Mouse (Mus musculus): ENCODE data around the gene Slit3. TPM values are rescaled to one million over a fixed set of nuclear protein-coding genes. Genes with fewer than 3 reads are reported as not detected.

Gene Slit3
- total and polyA plus RNA-seq, 2 experiments from 2014 or later: 5.6 to 15.0 TPM

DNA sequence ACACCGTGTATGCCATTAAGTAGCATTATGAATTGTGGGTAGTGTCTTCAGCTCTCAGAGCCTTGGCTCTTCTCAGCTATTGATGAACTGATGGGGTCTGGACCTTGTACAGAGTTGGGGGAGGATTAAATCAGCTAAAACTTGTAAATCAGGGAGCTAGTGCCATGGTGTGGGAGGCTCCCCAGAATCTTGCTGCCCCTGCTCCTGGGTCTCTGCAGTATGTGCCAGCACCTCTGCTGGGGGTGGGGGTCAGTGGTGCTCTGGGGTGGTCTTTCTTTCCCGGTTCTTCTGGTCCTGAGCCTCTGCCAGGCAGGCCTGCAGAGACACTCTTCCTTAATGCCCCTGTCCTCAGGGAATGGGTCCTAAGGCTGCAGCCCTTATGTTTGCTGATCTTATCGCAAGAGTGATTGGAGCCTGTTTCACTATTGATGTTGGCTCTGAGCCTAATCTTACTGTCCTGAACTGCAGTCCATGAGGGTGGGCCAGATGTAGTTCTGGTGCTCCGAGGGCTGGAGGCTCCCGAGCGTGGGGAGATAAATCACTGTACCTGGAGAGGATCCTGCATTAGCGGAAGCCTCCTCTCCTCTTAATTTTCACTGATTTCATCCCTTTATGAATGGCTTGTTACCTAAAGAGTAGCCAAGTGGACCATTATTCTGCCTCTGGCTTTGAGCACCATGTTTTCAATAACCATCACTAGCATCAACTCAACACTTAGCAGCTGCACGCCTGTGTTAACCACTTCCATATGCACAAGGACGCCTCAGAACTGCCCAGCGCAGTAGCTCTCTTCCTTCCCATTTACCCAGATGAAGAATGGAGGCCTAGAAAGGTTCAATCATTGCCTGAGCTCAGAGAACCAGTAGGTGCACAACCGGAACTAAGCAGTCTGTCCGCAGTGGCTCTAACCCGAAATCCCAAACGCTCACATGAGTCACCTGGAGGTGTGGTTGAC lies 90.0 kb downstream of the Slit3 start:
- Histone ChIP-seq H3K9ac (no peak overlapping the region), H3K36me3 (ENCODE audit: insufficient read depth) (no peaks in the 10 kb centered on the region), H3K4me2 (ENCODE audit: low read depth) (no peak overlapping the region), H3K9me3 (ENCODE audit: low read length) (no peaks in the 10 kb centered on the region), H3K4me3 (ENCODE audit: low read depth, low read length) (no peak overlapping the region), H3K4me1 (ENCODE audit: insufficient read depth) (no peaks in the 10 kb centered on the region), H3K27ac (ENCODE audit: low read depth, low read length) (no peak overlapping the region), H3K27me3 (ENCODE audit: insufficient read depth, low read length) (no peaks in the 10 kb centered on the region)
- DNase-seq: no peak
- TF ChIP-seq CTCF (IDR thresholded peaks at IDR 0.05; ENCODE audit: low read depth): no peak
- WGBS: 87% methylated on average over 14 of the region's 14 CpGs
- no peak for ATAC-seq

DNA sequence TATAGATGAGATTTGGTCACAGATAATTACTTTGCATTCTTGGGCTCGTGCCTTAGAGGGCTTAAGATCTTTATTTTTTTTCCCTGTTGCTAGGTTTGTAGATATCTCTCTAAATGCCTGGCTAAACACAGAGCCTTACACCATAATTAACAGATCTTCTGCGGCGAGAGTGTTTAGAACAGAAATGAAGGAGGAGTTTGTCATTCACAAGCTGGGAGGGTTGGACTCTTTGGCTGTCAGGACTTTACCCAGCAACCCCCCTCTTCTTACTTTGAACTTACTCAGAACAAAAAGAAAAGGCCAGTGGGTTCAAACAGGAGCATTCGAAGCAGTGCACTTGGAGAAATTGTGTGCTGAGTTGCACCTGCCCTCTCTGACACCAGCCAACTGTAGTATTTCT lies 103.0 kb downstream of the Slit3 start:
- no peak overlapping the region for H3K9ac ChIP-seq
- no peak overlapping the region for H3K4me3 ChIP-seq (ENCODE audit: low read depth, low read length)
- no peaks in the 10 kb centered on the region for H3K4me1 ChIP-seq (ENCODE audit: insufficient read depth)
- ATAC-seq (peak; percentile 42; the same call in 1 of the 2 replicates), DNase-seq (no peak)
- 9% methylated on average over 4 of the region's 4 CpGs for WGBS
- no peaks in the 10 kb centered on the region for H3K36me3 ChIP-seq (ENCODE audit: insufficient read depth)
- H3K27me3 ChIP-seq (ENCODE audit: insufficient read depth, low read length): no peaks in the 10 kb centered on the region
- no peak overlapping the region for H3K4me2 ChIP-seq (ENCODE audit: low read depth)
- H3K27ac ChIP-seq (ENCODE audit: low read depth, low read length): no peak overlapping the region
- no peaks in the 10 kb centered on the region for H3K9me3 ChIP-seq (ENCODE audit: low read length)
- TF ChIP-seq CTCF (IDR thresholded peaks at IDR 0.05; ENCODE audit: low read depth): no peak

DNA sequence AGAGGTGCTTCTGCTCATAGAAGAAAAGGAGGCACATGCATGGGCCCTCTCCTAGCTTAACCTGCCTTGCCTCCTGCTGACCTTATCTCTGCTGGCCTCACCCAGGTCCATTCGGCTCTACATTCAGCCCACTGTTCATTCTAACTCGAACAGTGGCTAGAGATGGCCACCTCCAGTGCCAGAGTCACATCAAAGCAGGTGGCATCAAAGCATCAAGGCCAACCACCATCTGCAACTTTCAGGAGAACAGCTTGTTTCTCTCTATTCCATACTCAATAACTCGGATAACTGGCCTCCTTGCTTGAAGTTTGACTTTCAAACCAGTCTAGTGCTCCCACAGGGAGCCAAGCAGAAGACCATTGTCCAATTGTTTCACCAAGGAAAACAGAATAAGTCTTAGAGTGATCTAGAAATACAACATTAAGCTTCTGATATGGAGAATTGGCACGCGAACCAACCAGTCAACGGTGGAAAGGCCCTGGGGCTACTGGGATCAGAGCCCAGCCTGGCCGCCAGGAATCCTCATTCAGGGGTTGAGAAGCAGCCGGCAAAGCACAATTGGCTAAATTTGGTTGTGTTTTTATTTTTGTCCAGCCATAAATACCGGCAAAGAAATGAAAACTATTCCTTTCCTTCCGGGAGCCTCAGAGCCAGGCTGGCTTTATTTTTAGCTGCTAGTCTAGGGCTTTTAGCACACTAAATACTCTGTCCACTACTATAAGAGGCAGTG lies 110.5 kb downstream of the Slit3 start:
- DNase-seq (no peak), ATAC-seq (no peak)
- H3K9ac ChIP-seq: no peak overlapping the region
- 0 out of 2 replicates have a peak, but pooled peaks cover 2% of the 10 kb centered on the region for H3K4me1 ChIP-seq (ENCODE audit: insufficient read depth)
- WGBS: 49% methylated on average over 10 of the region's 10 CpGs
- H3K36me3 ChIP-seq (ENCODE audit: insufficient read depth): no peaks in the 10 kb centered on the region
- H3K4me3 ChIP-seq (ENCODE audit: low read depth, low read length): no peak overlapping the region
- TF ChIP-seq CTCF (IDR thresholded peaks at IDR 0.05; ENCODE audit: low read depth): no peak
- no peak overlapping the region for H3K4me2 ChIP-seq (ENCODE audit: low read depth)
- no peak overlapping the region for H3K27ac ChIP-seq (ENCODE audit: low read depth, low read length)
- no peaks in the 10 kb centered on the region for H3K27me3 ChIP-seq (ENCODE audit: insufficient read depth, low read length)
- no peaks in the 10 kb centered on the region for H3K9me3 ChIP-seq (ENCODE audit: low read length)

DNA sequence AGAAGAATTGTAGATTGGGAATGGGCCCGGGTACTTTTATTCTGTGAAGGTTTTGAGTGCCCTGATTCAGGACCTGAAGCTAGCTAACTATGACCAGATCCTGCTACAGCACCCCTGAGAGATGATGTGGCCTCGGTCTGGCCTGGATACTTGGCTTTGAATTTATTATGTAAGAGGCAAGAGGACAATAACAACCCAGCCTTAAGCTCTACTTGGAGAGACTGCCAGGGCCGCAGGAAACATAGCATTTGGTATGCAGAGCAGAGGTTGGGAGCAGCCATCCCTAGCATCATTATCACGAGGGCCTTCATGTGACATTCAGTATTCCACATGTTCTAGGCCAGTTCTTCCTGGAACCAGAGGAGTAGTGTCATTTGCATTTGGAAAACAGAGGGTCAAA lies 111.3 kb downstream of the Slit3 start:
- no peak for DNase-seq
- ATAC-seq: no peak
- Histone ChIP-seq H3K9ac (no peak overlapping the region), H3K4me3 (ENCODE audit: low read depth, low read length) (no peak overlapping the region), H3K4me1 (ENCODE audit: insufficient read depth) (0 out of 2 replicates have a peak, but pooled peaks cover 2% of the 10 kb centered on the region), H3K36me3 (ENCODE audit: insufficient read depth) (no peaks in the 10 kb centered on the region), H3K27ac (ENCODE audit: low read depth, low read length) (no peak overlapping the region), H3K4me2 (ENCODE audit: low read depth) (no peak overlapping the region), H3K9me3 (ENCODE audit: low read length) (no peaks in the 10 kb centered on the region), H3K27me3 (ENCODE audit: insufficient read depth, low read length) (no peaks in the 10 kb centered on the region)
- TF ChIP-seq CTCF (IDR thresholded peaks at IDR 0.05; ENCODE audit: low read depth): no peak
- 87% methylated on average over 4 of the region's 4 CpGs for WGBS

DNA sequence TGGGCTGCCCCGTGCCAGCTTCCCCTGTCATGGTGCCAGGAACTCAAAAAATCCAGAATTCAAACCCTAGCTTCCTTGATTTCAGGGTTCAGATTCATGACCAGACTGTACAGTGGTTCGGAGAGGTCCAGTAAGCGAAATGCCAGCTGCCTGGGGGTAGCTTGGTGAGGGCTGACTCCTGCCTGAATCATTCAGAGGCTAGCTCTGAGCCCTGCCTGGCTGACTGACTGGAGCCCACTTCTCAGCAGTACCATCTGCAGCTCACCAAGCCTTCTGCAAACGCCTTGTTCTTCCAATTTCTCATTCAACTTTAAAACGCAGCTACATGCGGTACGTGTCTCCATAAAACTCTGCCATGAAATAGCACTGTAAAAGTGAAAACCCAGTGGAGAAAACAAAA lies 120.4 kb downstream of the Slit3 start:
- Histone ChIP-seq H3K36me3 (ENCODE audit: insufficient read depth) (no peaks in the 10 kb centered on the region), H3K4me3 (ENCODE audit: low read depth, low read length) (no peak overlapping the region), H3K27ac (ENCODE audit: low read depth, low read length) (no peak overlapping the region), H3K4me1 (ENCODE audit: insufficient read depth) (no peaks in the 10 kb centered on the region), H3K4me2 (ENCODE audit: low read depth) (no peak overlapping the region), H3K27me3 (ENCODE audit: insufficient read depth, low read length) (no peaks in the 10 kb centered on the region), H3K9me3 (ENCODE audit: low read length) (no peaks in the 10 kb centered on the region), H3K9ac (no peak overlapping the region)
- no peak for DNase-seq
- TF ChIP-seq CTCF (IDR thresholded peaks at IDR 0.05; ENCODE audit: low read depth): no peak
- 73% methylated on average over 7 of the region's 7 CpGs for WGBS
- no peak for ATAC-seq

DNA sequence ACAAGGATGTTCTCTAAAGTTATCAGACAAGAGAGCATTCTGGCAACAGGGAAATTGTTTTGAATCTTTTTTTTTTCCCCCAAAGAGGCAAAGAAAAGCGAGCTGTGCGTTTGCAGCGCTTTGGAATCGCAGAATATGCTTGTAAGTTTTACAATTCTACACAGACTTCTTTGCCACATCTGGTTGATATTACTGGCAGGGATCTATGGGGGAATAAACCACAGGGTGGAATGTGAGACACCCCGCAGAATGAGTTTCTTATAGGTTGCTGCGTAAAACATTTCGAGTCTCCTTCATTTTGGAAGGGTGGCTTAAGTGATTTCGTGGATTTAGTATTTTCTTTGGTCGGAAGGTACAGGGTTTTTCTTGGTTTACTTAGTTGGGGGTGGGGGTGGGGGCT lies 122.6 kb downstream of the Slit3 start:
- ATAC-seq (no peak), DNase-seq (no peak)
- H3K4me3 ChIP-seq (ENCODE audit: low read depth, low read length): no peak overlapping the region
- WGBS: 87% methylated on average over 9 of the region's 9 CpGs
- H3K9me3 ChIP-seq (ENCODE audit: low read length): no peaks in the 10 kb centered on the region
- H3K4me2 ChIP-seq (ENCODE audit: low read depth): no peak overlapping the region
- H3K27ac ChIP-seq (ENCODE audit: low read depth, low read length): no peak overlapping the region
- H3K4me1 ChIP-seq (ENCODE audit: insufficient read depth): no peaks in the 10 kb centered on the region
- no peak for TF ChIP-seq CTCF (IDR thresholded peaks at IDR 0.05; ENCODE audit: low read depth)
- H3K9ac ChIP-seq: no peak overlapping the region
- no peaks in the 10 kb centered on the region for H3K27me3 ChIP-seq (ENCODE audit: insufficient read depth, low read length)
- H3K36me3 ChIP-seq (ENCODE audit: insufficient read depth): no peaks in the 10 kb centered on the region

DNA sequence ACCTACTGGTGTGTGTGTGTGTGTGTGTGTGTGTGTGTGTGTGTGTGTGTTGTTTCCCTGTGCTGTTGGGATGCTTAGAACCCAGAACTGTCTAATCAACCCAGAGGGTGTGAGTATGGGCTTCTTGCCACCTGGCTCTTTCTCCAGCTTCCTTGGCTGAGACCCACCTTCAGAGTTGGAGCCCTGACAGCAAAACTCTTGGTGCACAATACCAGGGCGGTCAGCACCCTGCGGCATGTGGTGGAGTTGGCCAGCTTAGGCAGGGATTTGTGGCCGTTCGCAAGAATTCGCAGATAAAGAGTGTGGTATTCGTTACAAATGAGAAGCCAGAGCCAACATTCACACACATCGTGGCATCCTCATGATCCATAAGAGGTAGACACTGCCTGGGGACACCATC lies 123.5 kb downstream of the Slit3 start:
- Histone ChIP-seq H3K4me3 (ENCODE audit: low read depth, low read length) (no peak overlapping the region), H3K36me3 (ENCODE audit: insufficient read depth) (no peaks in the 10 kb centered on the region), H3K9ac (no peak overlapping the region), H3K27ac (ENCODE audit: low read depth, low read length) (no peak overlapping the region), H3K27me3 (ENCODE audit: insufficient read depth, low read length) (no peaks in the 10 kb centered on the region), H3K4me1 (ENCODE audit: insufficient read depth) (no peaks in the 10 kb centered on the region), H3K9me3 (ENCODE audit: low read length) (no peaks in the 10 kb centered on the region), H3K4me2 (ENCODE audit: low read depth) (no peak overlapping the region)
- ATAC-seq (0 out of 2 replicates have a peak, but pooled peaks have one; percentile 20), DNase-seq (peak; percentile 43)
- 56% methylated on average over 7 of the region's 7 CpGs for WGBS
- no peak for TF ChIP-seq CTCF (IDR thresholded peaks at IDR 0.05; ENCODE audit: low read depth)

Measured in forebrain, postnatal 0 days (tissue).